Mouse (Mus musculus): ENCODE measurements around the gene Ptms. TPM values are rescaled to one million over a fixed set of nuclear protein-coding genes. Genes with fewer than 3 reads are reported as not detected.

The Ptms gene
- polyA plus RNA-seq, 1 experiment from 2014 or later: 707 TPM

DNA sequence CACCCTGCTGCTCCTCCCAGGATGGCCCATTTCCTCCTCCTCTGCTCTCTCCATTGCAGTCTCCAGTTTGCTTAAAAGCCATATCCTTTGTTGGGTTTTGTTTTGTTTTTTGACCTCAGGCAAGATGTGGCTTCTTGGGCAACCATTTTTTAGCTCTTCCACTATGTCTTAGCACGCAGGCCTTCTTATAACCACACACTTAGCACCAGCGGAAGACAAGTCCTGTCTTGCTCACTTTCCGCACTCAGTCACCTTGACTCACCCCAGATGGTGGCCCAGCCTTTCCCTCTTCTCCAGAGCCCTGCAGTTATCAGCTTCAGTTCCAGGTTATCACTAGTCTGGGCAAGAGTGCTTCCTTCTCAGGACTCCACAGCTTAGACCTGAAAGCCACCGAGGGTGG, 35.3 kb upstream of the Ptms start:
- no peaks in the 10 kb centered on the region for H3K4me1 ChIP-seq (replicated peaks; ENCODE audit: control insufficient read depth, insufficient read depth, low read length)
- no peak overlapping the region for H3K27ac ChIP-seq
- no peaks in the 10 kb centered on the region for H3K27me3 ChIP-seq (ENCODE audit: control insufficient read depth, insufficient read depth, low read length)
- DNase-seq (ENCODE audit: low spot score) (no peak), ATAC-seq (ENCODE audit: low FRiP score) (no peak)
- no peaks in the 10 kb centered on the region for H3K9me3 ChIP-seq (ENCODE audit: control insufficient read depth, low read length)
- peaks cover 49% of the 10 kb centered on the region for H3K36me3 ChIP-seq (replicated peaks; ENCODE audit: control insufficient read depth, insufficient read depth)
- WGBS: 96% methylated on average over 4 of the region's 4 CpGs
- H3K4me2 ChIP-seq (replicated peaks): no peak overlapping the region
- H3K9ac ChIP-seq: no peak overlapping the region
- no peak overlapping the region for H3K4me3 ChIP-seq (replicated peaks; ENCODE audit: low read length)

GRCm38 (mm10) chr6:124953991-124954715, 34.2 kb upstream of the Ptms start:
- DNase-seq (ENCODE audit: low spot score): no peak
- H3K4me1 ChIP-seq (replicated peaks; ENCODE audit: control insufficient read depth, insufficient read depth, low read length): no peaks in the 10 kb centered on the region
- peaks cover 38% of the 10 kb centered on the region for H3K36me3 ChIP-seq (replicated peaks; ENCODE audit: control insufficient read depth, insufficient read depth)
- H3K9ac ChIP-seq: no peak overlapping the region
- no peaks in the 10 kb centered on the region for H3K27me3 ChIP-seq (ENCODE audit: control insufficient read depth, insufficient read depth, low read length)
- H3K9me3 ChIP-seq (ENCODE audit: control insufficient read depth, low read length): no peaks in the 10 kb centered on the region
- 87% methylated on average over 2 of the region's 2 CpGs for WGBS
- no peak overlapping the region for H3K4me2 ChIP-seq (replicated peaks)
- H3K4me3 ChIP-seq (replicated peaks; ENCODE audit: low read length): no peak overlapping the region
- ATAC-seq (ENCODE audit: low FRiP score): no peak
- no peak overlapping the region for H3K27ac ChIP-seq

DNA sequence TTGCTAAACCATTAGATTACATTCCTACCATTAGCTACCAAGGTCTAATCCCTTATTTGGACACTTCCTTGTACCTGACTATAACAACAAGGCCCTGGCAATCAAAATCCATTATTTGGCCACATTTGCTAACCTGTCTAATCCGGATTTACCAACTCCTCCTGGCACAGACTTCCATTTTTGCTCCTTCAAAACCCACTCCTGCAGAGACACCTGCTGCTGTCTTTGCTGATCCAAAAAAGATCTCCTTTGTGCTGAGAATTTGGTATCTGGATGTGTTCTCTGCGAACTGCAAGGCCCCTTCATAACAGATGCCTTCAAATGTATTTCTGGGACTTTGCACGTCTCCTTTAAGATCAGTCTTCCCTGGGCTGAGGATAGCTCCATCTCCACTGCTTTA, 23.6 kb upstream of the Ptms start:
- no peak overlapping the region for H3K4me2 ChIP-seq (replicated peaks)
- no peaks in the 10 kb centered on the region for H3K27me3 ChIP-seq (ENCODE audit: control insufficient read depth, insufficient read depth, low read length)
- DNase-seq (ENCODE audit: low spot score) (no peak), ATAC-seq (ENCODE audit: low FRiP score) (no peak)
- H3K36me3 ChIP-seq (replicated peaks; ENCODE audit: control insufficient read depth, insufficient read depth): peaks cover 6% of the 10 kb centered on the region
- no peaks in the 10 kb centered on the region for H3K9me3 ChIP-seq (ENCODE audit: control insufficient read depth, low read length)
- H3K4me3 ChIP-seq (replicated peaks; ENCODE audit: low read length): no peak overlapping the region
- no peak overlapping the region for H3K9ac ChIP-seq
- 95% methylated on average over 3 of the region's 3 CpGs for WGBS
- no peak overlapping the region for H3K27ac ChIP-seq
- no peaks in the 10 kb centered on the region for H3K4me1 ChIP-seq (replicated peaks; ENCODE audit: control insufficient read depth, insufficient read depth, low read length)

DNA sequence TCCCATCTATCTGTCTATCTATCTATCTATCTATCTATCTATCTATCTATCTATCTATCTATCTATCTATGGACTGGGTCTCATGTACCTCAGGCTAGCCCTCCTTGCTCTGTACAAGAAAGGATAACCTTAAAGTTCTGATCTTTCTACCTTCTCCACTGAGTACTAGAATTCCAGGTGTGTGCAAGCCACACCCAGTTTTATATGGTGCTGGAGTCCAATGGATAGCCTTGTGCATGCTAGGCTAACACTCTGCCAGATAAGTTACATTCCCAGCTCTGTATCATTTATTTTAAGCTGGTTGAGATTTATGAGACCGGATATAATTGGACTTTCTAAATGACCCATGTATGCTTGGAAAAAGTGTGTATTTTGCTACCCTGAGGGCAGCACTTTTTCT, 21.8 kb upstream of the Ptms start:
- no peaks in the 10 kb centered on the region for H3K4me1 ChIP-seq (replicated peaks; ENCODE audit: control insufficient read depth, insufficient read depth, low read length)
- no peak overlapping the region for H3K4me2 ChIP-seq (replicated peaks)
- 98% methylated on average over 1 of the region's 1 CpGs for WGBS
- ATAC-seq (ENCODE audit: low FRiP score) (no peak), DNase-seq (ENCODE audit: low spot score) (no peak)
- H3K27me3 ChIP-seq (ENCODE audit: control insufficient read depth, insufficient read depth, low read length): no peaks in the 10 kb centered on the region
- peaks cover 24% of the 10 kb centered on the region for H3K36me3 ChIP-seq (replicated peaks; ENCODE audit: control insufficient read depth, insufficient read depth)
- no peak overlapping the region for H3K9ac ChIP-seq
- H3K9me3 ChIP-seq (ENCODE audit: control insufficient read depth, low read length): no peaks in the 10 kb centered on the region
- H3K27ac ChIP-seq: no peak overlapping the region
- H3K4me3 ChIP-seq (replicated peaks; ENCODE audit: low read length): no peak overlapping the region

DNA sequence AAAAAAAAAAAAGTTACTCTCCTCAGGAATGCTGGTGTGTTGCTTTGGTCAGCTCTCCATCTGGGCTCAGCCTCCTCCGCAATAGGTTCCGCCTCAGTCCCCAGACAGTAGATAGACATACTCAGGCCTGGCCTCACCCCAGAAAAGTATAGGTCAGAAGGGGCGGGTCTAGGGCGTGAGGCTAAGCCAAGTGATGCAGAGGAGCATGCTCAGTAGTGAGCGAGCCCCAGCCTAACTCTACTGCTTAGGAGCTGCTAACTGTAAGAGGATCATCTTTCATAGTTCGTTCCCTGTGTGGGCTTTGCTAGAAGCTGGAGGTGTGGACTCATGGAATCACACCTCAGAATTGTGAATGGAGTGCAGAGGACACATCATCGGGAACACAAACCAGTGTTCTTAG, 18.7 kb upstream of the Ptms start:
- H3K9me3 ChIP-seq (ENCODE audit: control insufficient read depth, low read length): no peaks in the 10 kb centered on the region
- no peaks in the 10 kb centered on the region for H3K27me3 ChIP-seq (ENCODE audit: control insufficient read depth, insufficient read depth, low read length)
- WGBS: 96% methylated on average over 7 of the region's 7 CpGs
- no peak overlapping the region for H3K4me3 ChIP-seq (replicated peaks; ENCODE audit: low read length)
- DNase-seq (ENCODE audit: low spot score): no peak
- ATAC-seq (ENCODE audit: low FRiP score): no peak
- no peak overlapping the region for H3K9ac ChIP-seq
- H3K4me1 ChIP-seq (replicated peaks; ENCODE audit: control insufficient read depth, insufficient read depth, low read length): no peaks in the 10 kb centered on the region
- H3K36me3 ChIP-seq (replicated peaks; ENCODE audit: control insufficient read depth, insufficient read depth): peaks cover 55% of the 10 kb centered on the region
- no peak overlapping the region for H3K27ac ChIP-seq
- no peak overlapping the region for H3K4me2 ChIP-seq (replicated peaks)

GRCm38 (mm10) chr6:124937493-124937892, 17.6 kb upstream of the Ptms start:
- Histone ChIP-seq H3K9me3 (ENCODE audit: control insufficient read depth, low read length) (no peaks in the 10 kb centered on the region), H3K4me2 (replicated peaks) (no peak overlapping the region), H3K4me1 (replicated peaks; ENCODE audit: control insufficient read depth, insufficient read depth, low read length) (peaks cover 6% of the 10 kb centered on the region), H3K27me3 (ENCODE audit: control insufficient read depth, insufficient read depth, low read length) (no peaks in the 10 kb centered on the region), H3K4me3 (replicated peaks; ENCODE audit: low read length) (no peak overlapping the region), H3K9ac (no peak overlapping the region), H3K27ac (no peak overlapping the region), H3K36me3 (replicated peaks; ENCODE audit: control insufficient read depth, insufficient read depth) (peaks cover 62% of the 10 kb centered on the region)
- DNase-seq (ENCODE audit: low spot score): no peak
- 86% methylated on average over 2 of the region's 2 CpGs for WGBS
- ATAC-seq (ENCODE audit: low FRiP score): no peak

DNA sequence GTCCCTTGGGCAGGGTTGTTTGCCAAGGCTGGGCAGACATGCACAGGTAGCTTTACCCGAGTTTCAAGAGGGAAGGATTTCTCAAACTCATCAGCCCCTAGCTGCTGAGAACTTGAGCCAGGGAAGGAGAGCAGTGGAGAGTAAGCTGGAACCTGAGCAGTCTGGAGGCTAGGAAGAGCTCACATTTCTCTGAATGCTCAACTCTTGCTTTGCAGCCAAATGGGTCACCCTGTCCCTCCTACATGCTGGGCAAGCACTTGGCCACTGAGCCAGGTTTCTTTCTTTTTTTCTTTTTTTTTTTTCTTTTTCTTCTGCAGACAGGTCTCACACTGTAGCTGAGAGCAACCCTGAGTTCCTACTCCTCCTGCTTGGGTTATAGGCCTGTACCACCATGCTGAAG, 16.8 kb upstream of the Ptms start:
- DNase-seq (ENCODE audit: low spot score) (no peak), ATAC-seq (ENCODE audit: low FRiP score) (no peak)
- Histone ChIP-seq H3K4me2 (replicated peaks) (no peak overlapping the region), H3K36me3 (replicated peaks; ENCODE audit: control insufficient read depth, insufficient read depth) (peaks cover 62% of the 10 kb centered on the region), H3K9me3 (ENCODE audit: control insufficient read depth, low read length) (no peaks in the 10 kb centered on the region), H3K4me3 (replicated peaks; ENCODE audit: low read length) (no peak overlapping the region), H3K27ac (no peak overlapping the region), H3K27me3 (ENCODE audit: control insufficient read depth, insufficient read depth, low read length) (no peaks in the 10 kb centered on the region), H3K4me1 (replicated peaks; ENCODE audit: control insufficient read depth, insufficient read depth, low read length) (peaks cover 11% of the 10 kb centered on the region), H3K9ac (no peak overlapping the region)
- 90% methylated on average over 1 of the region's 1 CpGs for WGBS

GRCm38 (mm10) chr6:124934670-124935069, 14.8 kb upstream of the Ptms start:
- Histone ChIP-seq H3K36me3 (replicated peaks; ENCODE audit: control insufficient read depth, insufficient read depth) (peaks cover 62% of the 10 kb centered on the region), H3K4me2 (replicated peaks) (no peak overlapping the region), H3K9me3 (ENCODE audit: control insufficient read depth, low read length) (no peaks in the 10 kb centered on the region), H3K27ac (no peak overlapping the region), H3K27me3 (ENCODE audit: control insufficient read depth, insufficient read depth, low read length) (no peaks in the 10 kb centered on the region), H3K9ac (no peak overlapping the region), H3K4me1 (replicated peaks; ENCODE audit: control insufficient read depth, insufficient read depth, low read length) (peaks cover 11% of the 10 kb centered on the region), H3K4me3 (replicated peaks; ENCODE audit: low read length) (no peak overlapping the region)
- ATAC-seq (ENCODE audit: low FRiP score) (no peak), DNase-seq (ENCODE audit: low spot score) (no peak)
- 95% methylated on average over 7 of the region's 7 CpGs for WGBS

GRCm38 (mm10) chr6:124933127-124933526, 13.2 kb upstream of the Ptms start:
- H3K9ac ChIP-seq: no peak overlapping the region
- H3K27ac ChIP-seq: no peak overlapping the region
- H3K9me3 ChIP-seq (ENCODE audit: control insufficient read depth, low read length): no peaks in the 10 kb centered on the region
- no peak overlapping the region for H3K4me2 ChIP-seq (replicated peaks)
- H3K4me1 ChIP-seq (replicated peaks; ENCODE audit: control insufficient read depth, insufficient read depth, low read length): peaks cover 11% of the 10 kb centered on the region
- WGBS: 91% methylated on average over 3 of the region's 3 CpGs
- DNase-seq (ENCODE audit: low spot score): no peak
- H3K27me3 ChIP-seq (ENCODE audit: control insufficient read depth, insufficient read depth, low read length): no peaks in the 10 kb centered on the region
- peaks cover 52% of the 10 kb centered on the region for H3K36me3 ChIP-seq (replicated peaks; ENCODE audit: control insufficient read depth, insufficient read depth)
- H3K4me3 ChIP-seq (replicated peaks; ENCODE audit: low read length): no peak overlapping the region
- ATAC-seq (ENCODE audit: low FRiP score): no peak

DNA sequence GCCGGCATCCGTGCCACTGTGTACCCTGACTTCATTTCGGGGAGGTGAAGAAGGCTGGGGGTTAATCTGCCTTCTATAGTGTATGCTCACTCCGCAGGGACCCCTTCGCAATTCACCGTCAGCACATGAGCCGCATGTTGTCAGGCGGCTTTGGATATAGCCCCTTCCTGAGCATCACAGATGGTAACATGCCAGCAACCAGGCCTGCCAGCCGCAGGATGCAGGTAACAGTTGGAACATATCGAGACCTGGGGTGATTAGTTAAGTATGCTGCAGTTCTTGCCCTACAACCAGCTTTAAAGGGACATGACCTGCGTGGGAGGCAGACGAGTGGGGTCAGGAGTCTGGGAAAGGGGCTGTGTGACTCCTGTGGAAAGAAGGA, 12.4 kb upstream of the Ptms start:
- Histone ChIP-seq H3K9me3 (ENCODE audit: control insufficient read depth, low read length) (no peaks in the 10 kb centered on the region), H3K4me1 (replicated peaks; ENCODE audit: control insufficient read depth, insufficient read depth, low read length) (peaks cover 11% of the 10 kb centered on the region), H3K36me3 (replicated peaks; ENCODE audit: control insufficient read depth, insufficient read depth) (peaks cover 44% of the 10 kb centered on the region), H3K27ac (peak overlapping the region; percentile 95; the same call in 1 of the 2 replicates), H3K9ac (peak overlapping the region; percentile 98), H3K27me3 (ENCODE audit: control insufficient read depth, insufficient read depth, low read length) (no peaks in the 10 kb centered on the region), H3K4me3 (replicated peaks; ENCODE audit: low read length) (peak overlapping the region; percentile 96), H3K4me2 (replicated peaks) (peak overlapping the region; percentile 81)
- 47% methylated on average over 12 of the region's 12 CpGs for WGBS
- ATAC-seq (ENCODE audit: low FRiP score): no peak; the same call in 1 of the 2 replicates
- DNase-seq (ENCODE audit: low spot score): no peak

All from hindbrain, embryonic 14.5 days (tissue).